Mouse (Mus musculus): Measurements from ENCODE around the gene Clec4f.

- TF ChIP-seq POLR2A (IDR thresholded peaks at IDR 0.05; ENCODE audit: borderline replicate concordance, control insufficient read depth, low read depth, low read length): no peak
- TF ChIP-seq CTCF (IDR thresholded peaks at IDR 0.05; ENCODE audit: control insufficient read depth, insufficient read depth, low read length): no peak
Measured at GRCm38 (mm10) chr6:83626781-83627180, 29.2 kb downstream of the Clec4f start.
